ENCODE assay signal across 8 mouse cellular contexts in genomic region chr3:51485347-51485746, GRCm38 (mm10). TPM values are rescaled to one million over a fixed set of nuclear protein-coding genes. Genes with fewer than 3 reads are reported as not detected.
DNase-seq lines count a peak whose midpoint lies in the region; ATAC-seq and TF ChIP-seq lines count a peak whose summit lies in the region.

No protein-coding gene starts in this region.

- ATAC-seq in liver, embryonic 11.5 days (replicated peaks; ENCODE audit: low FRiP score) = no peak
- no peak for ATAC-seq in forebrain, embryonic 14.5 days
- no peak for ATAC-seq in limb, embryonic 14.5 days (ENCODE audit: low FRiP score, low read depth)
- ATAC-seq in neural tube, embryonic 15.5 days (ENCODE audit: low FRiP score) = no peak

- no peak for TF ChIP-seq CTCF in kidney, adult 2 months (conservative IDR thresholded peaks at IDR 0.05; ENCODE audit: insufficient read depth, insufficient read length, low read depth, low read length)

- WGBS in liver, embryonic 11.5 days = 66% methylated on average over 4 of the region's 4 CpGs
- WGBS in forebrain, embryonic 14.5 days = 76% methylated on average over 4 of the region's 4 CpGs
- WGBS in limb, embryonic 14.5 days = 40% methylated on average over 4 of the region's 4 CpGs
- WGBS in neural tube, embryonic 15.5 days = 85% methylated on average over 4 of the region's 4 CpGs
- WGBS in kidney, adult 2 months = 44% methylated on average over 4 of the region's 4 CpGs

- no peaks in the 10 kb centered on the region for H3K36me3 ChIP-seq in liver, embryonic 11.5 days (ENCODE audit: control insufficient read depth, insufficient read depth, low read length)
- no peaks in the 10 kb centered on the region for H3K36me3 ChIP-seq in forebrain, embryonic 14.5 days (ENCODE audit: control insufficient read depth, insufficient read depth, low read length)
- H3K36me3 ChIP-seq in limb, embryonic 14.5 days (ENCODE audit: control insufficient read depth, insufficient read depth, low read length) = no peaks in the 10 kb centered on the region
- no peaks in the 10 kb centered on the region for H3K36me3 ChIP-seq in neural tube, embryonic 15.5 days
- no peaks in the 10 kb centered on the region for H3K36me3 ChIP-seq in kidney, adult 2 months (ENCODE audit: control insufficient read depth, insufficient read depth, low read length)

- no peak for TF ChIP-seq POLR2A in limb, embryonic 14.5 days (IDR thresholded peaks at IDR 0.05; ENCODE audit: borderline replicate concordance, extremely low read depth, insufficient read depth, insufficient read length)
- no peak for TF ChIP-seq POLR2A in kidney, adult 2 months (IDR thresholded peaks at IDR 0.05; ENCODE audit: low read depth, low read length)

- DNase-seq in liver, embryonic 11.5 days (ENCODE audit: low spot score) = no peak
- no peak for DNase-seq in liver
- DNase-seq in forebrain, embryonic 14.5 days (ENCODE audit: low spot score) = no peak
- no peak for DNase-seq in limb, embryonic 14.5 days (ENCODE audit: low spot score)
- no peak for DNase-seq in adrenal gland, postnatal 14 days
- DNase-seq in adrenal gland, postnatal 25 days = no peak
- no peak for DNase-seq in kidney, adult 2 months

- no peaks in the 10 kb centered on the region for H3K9me3 ChIP-seq in liver, embryonic 11.5 days (ENCODE audit: control insufficient read depth, low read length)
- no peaks in the 10 kb centered on the region for H3K9me3 ChIP-seq in forebrain, embryonic 14.5 days (replicated peaks; ENCODE audit: control insufficient read depth, low read length)
- no peaks in the 10 kb centered on the region for H3K9me3 ChIP-seq in limb, embryonic 14.5 days (ENCODE audit: control insufficient read depth, low read length)
- H3K9me3 ChIP-seq in neural tube, embryonic 15.5 days (replicated peaks) = no peaks in the 10 kb centered on the region

- H3K4me2 ChIP-seq in liver, embryonic 11.5 days = peak overlapping the region; percentile 93
- H3K4me2 ChIP-seq in forebrain, embryonic 14.5 days (ENCODE audit: low read length) = peak overlapping the region; percentile 90
- peak overlapping the region; percentile 77 for H3K4me2 ChIP-seq in limb, embryonic 14.5 days (replicated peaks; ENCODE audit: low read depth, low read length, severe bottlenecking)
- peak overlapping the region; percentile 83 for H3K4me2 ChIP-seq in neural tube, embryonic 15.5 days

- H3K27me3 ChIP-seq in liver, embryonic 11.5 days (replicated peaks; ENCODE audit: control insufficient read depth, insufficient read depth, low read length) = no peaks in the 10 kb centered on the region
- H3K27me3 ChIP-seq in forebrain, embryonic 14.5 days (replicated peaks; ENCODE audit: control insufficient read depth, insufficient read depth, low read length) = no peaks in the 10 kb centered on the region
- H3K27me3 ChIP-seq in limb, embryonic 14.5 days (ENCODE audit: control insufficient read depth, insufficient read depth, low read length) = no peaks in the 10 kb centered on the region
- no peaks in the 10 kb centered on the region for H3K27me3 ChIP-seq in neural tube, embryonic 15.5 days (replicated peaks)
- no peaks in the 10 kb centered on the region for H3K27me3 ChIP-seq in kidney, adult 2 months (replicated peaks; ENCODE audit: control insufficient read depth, insufficient read depth, low read length)

- peak overlapping the region; percentile 84; the same call in 1 of the 2 replicates for H3K4me3 ChIP-seq in liver, embryonic 11.5 days (ENCODE audit: low read depth, low read length)
- peak overlapping the region; percentile 57; the same call in 1 of the 2 replicates for H3K4me3 ChIP-seq in forebrain, embryonic 14.5 days (ENCODE audit: low read depth, low read length)
- peak overlapping the region; percentile 80 for H3K4me3 ChIP-seq in limb, embryonic 14.5 days (replicated peaks; ENCODE audit: low read length)
- peak overlapping the region; percentile 58 for H3K4me3 ChIP-seq in neural tube, embryonic 15.5 days (replicated peaks)
- H3K4me3 ChIP-seq in kidney, adult 2 months (ENCODE audit: insufficient read depth, low read depth, low read length) = no peak overlapping the region

- H3K4me1 ChIP-seq in liver, embryonic 11.5 days (replicated peaks; ENCODE audit: control insufficient read depth, insufficient read depth, low read length) = peaks cover 16% of the 10 kb centered on the region
- H3K4me1 ChIP-seq in forebrain, embryonic 14.5 days (ENCODE audit: control insufficient read depth, insufficient read depth, low read length) = peaks cover 18% of the 10 kb centered on the region
- H3K4me1 ChIP-seq in limb, embryonic 14.5 days (ENCODE audit: control insufficient read depth, insufficient read depth, low read length) = peaks cover 21% of the 10 kb centered on the region
- peaks cover 30% of the 10 kb centered on the region for H3K4me1 ChIP-seq in neural tube, embryonic 15.5 days
- H3K4me1 ChIP-seq in kidney, adult 2 months (ENCODE audit: control insufficient read depth, insufficient read depth, low read length) = peaks cover 4% of the 10 kb centered on the region; the same call in 1 of the 2 replicates

- no peak overlapping the region for H3K27ac ChIP-seq in liver, embryonic 11.5 days (ENCODE audit: low read depth, low read length)
- H3K27ac ChIP-seq in forebrain, embryonic 14.5 days (ENCODE audit: low read depth, low read length) = no peak overlapping the region
- H3K27ac ChIP-seq in limb, embryonic 14.5 days (replicated peaks; ENCODE audit: low read depth, low read length) = no peak overlapping the region
- H3K27ac ChIP-seq in neural tube, embryonic 15.5 days (replicated peaks) = no peak overlapping the region
- H3K27ac ChIP-seq in kidney, adult 2 months (ENCODE audit: insufficient read depth, low read depth, low read length) = no peak overlapping the region

- no peak overlapping the region for H3K9ac ChIP-seq in liver, embryonic 11.5 days (ENCODE audit: low read depth, low read length)
- H3K9ac ChIP-seq in forebrain, embryonic 14.5 days (ENCODE audit: low read length) = peak overlapping the region; percentile 85; the same call in 1 of the 2 replicates
- peak overlapping the region; percentile 92 for H3K9ac ChIP-seq in limb, embryonic 14.5 days (ENCODE audit: low read depth, low read length, severe bottlenecking)
- peak overlapping the region; percentile 60; the same call in 1 of the 2 replicates for H3K9ac ChIP-seq in neural tube, embryonic 15.5 days (replicated peaks)

RNA-seq across cellular contexts. Expression of gene Rab33b, which starts 1.6 kb away (rescaled TPM):
- polyA plus RNA-seq in liver, embryonic 11.5 days (2014; fragmentation: Nextera tagmentation; extraction: Ambion mirVana) = 9.4 and 10.1 TPM in 2 replicates
- 20.4 and 26.6 TPM in 2 replicates for polyA plus RNA-seq in forebrain, embryonic 14.5 days (2014; fragmentation: Nextera tagmentation; extraction: Ambion mirVana)
- 16.2 and 16.5 TPM in 2 replicates for polyA plus RNA-seq in limb, embryonic 14.5 days (2012; rRNA removed)
- polyA plus RNA-seq in limb, embryonic 14.5 days (2014; fragmentation: Nextera tagmentation; extraction: Ambion mirVana) = 24.9 and 25.4 TPM in 2 replicates
- 27.3 and 27.4 TPM in 2 replicates for polyA plus RNA-seq in neural tube, embryonic 15.5 days (2015; fragmentation: Nextera tagmentation; extraction: Ambion mirVana)
- 13.1 TPM in 2 replicates for total RNA-seq in adrenal gland, postnatal 14 days (2021)
- total RNA-seq in adrenal gland, postnatal 25 days (2021) = 14.1 and 17.4 TPM in 2 replicates
- polyA plus RNA-seq in kidney, adult 2 months (2012; rRNA removed) = 6.8 and 7.7 TPM in 2 replicates
